Mouse (Mus musculus) heart, embryonic 13.5 days (tissue): ENCODE results near the gene 1700012B09Rik. TPM values are rescaled to one million over a fixed set of nuclear protein-coding genes. Genes with fewer than 3 reads are reported as not detected.
A peak's percentile ranks its signal among the peaks of the same experiment; 100 is the strongest.

Experiments used
- ATAC-seq: fragments of 200-750 bp; cut with Nextera tagmentation; 2 replicates; pipeline ENCODE4 v1.8.0; 2017; ENCODE audit warnings: moderate TSS enrichment; ENCODE audit not compliant: insufficient number of reproducible peaks, low FRiP score, low TSS enrichment; ENCODE audit errors: extremely low read depth
- H3K27ac ChIP-seq: fragments of 300-500 bp; sonication (generic); replicated peaks from 2 replicates; pipeline ENCODE4 v1.5.1; 2015; ENCODE audit warnings: moderate library complexity, mild to moderate bottlenecking, inconsistent platforms
- H3K27me3 ChIP-seq: fragments of 300-500 bp; sonication (generic); replicated peaks from 2 replicates; pipeline ENCODE4 v1.6.1; 2015; ENCODE audit warnings: mild to moderate bottlenecking, inconsistent platforms
- H3K36me3 ChIP-seq: fragments of 300-500 bp; sonication (generic); 2 replicates; pipeline ENCODE4 v1.6.1; 2015; ENCODE audit warnings: mild to moderate bottlenecking, inconsistent platforms
- H3K4me1 ChIP-seq: fragments of 300-500 bp; sonication (generic); 2 replicates; pipeline ENCODE4 v1.6.1; 2015; ENCODE audit warnings: inconsistent platforms
- H3K4me2 ChIP-seq: fragments of 300-500 bp; sonication (generic); 2 replicates; pipeline ENCODE4 v1.6.1; 2015; ENCODE audit warnings: inconsistent platforms, mild to moderate bottlenecking, moderate library complexity
- H3K4me3 ChIP-seq: fragments of 300-500 bp; sonication (generic); 2 replicates; pipeline ENCODE4 v1.5.1; 2015; ENCODE audit warnings: moderate library complexity, mild to moderate bottlenecking, inconsistent platforms
- H3K9ac ChIP-seq: fragments of 300-500 bp; sonication (generic); 2 replicates; pipeline ENCODE4 v1.6.1; 2015; ENCODE audit warnings: inconsistent platforms, mild to moderate bottlenecking, moderate library complexity
- H3K9me3 ChIP-seq: fragments of 300-500 bp; sonication (generic); 2 replicates; pipeline ENCODE4 v1.6.1; 2016; ENCODE audit warnings: inconsistent platforms
- WGBS: fragments of 180-500 bp; shearing (Covaris S2); methylation state at CpG from one replicate; pipeline ENCODE4 v1.1.7; 2015; ENCODE audit warnings: mixed read lengths; 5-methylcytosine and 5-hydroxymethylcytosine counted together
- polyA plus RNA-seq: library from polyadenylated mRNA; unstranded; fragments of >200 nt; fragmentation: Nextera tagmentation; extraction: Ambion mirVana; gene quantifications from 2 replicates; pipeline ENCODE4 v1.2.1, GENCODE M21; 2015

The 1700012B09Rik gene
- polyA plus RNA-seq: not detected in 2 replicates

DNA sequence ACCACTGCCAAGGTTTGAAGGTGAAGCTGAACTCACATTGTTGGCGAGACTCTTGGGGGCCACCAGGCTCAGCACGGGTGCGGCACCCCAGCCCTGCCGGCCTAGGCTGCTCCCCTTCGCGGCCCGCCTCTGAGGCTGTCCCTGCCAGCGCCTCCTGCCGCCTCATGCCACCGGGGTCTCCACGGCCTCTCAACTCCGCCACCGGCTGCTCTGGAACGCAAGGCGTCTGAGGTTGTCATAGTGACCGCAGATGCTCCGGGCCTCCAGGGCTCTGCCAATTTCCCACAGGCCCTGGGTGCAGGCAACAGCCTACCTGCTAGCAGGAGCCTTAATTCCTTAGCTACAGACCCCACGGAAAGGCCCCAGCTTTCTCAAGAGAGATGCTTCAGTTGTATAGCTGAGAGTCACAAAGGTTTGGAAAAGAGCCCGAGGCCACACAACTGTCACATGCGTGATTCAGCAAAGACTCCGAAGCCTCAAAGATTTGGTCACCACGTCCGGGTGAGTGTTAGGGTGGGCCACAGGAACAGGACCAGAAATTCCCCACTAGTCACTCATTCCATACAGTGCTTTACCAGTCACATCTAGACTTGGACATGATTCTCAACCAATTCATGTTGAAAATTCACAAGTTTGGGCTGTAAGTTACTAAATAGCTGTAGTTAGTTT is at the start of gene 1700012B09Rik:
Gene 1700012B09Rik, minus strand, starts transcription at position 228 of the 669 bp plus-strand sequence.
- Histone ChIP-seq H3K9me3 (no peaks in the 10 kb centered on the region), H3K9ac (0 out of 2 replicates have a peak within 1 kb of the TSS, but pooled peaks have one; percentile 44), H3K27me3 (peaks cover 68% of the 10 kb centered on the region), H3K4me3 (peak within 1 kb of the TSS; percentile 12; the same call in 1 of the 2 replicates), H3K36me3 (no peaks in the 10 kb centered on the region), H3K4me1 (peaks cover 6% of the 10 kb centered on the region), H3K27ac (no peak within 1 kb of the TSS), H3K4me2 (peak within 1 kb of the TSS; percentile 52)
- no peak for ATAC-seq
- 20% methylated on average over 23 of the region's 23 CpGs for WGBS

DNA sequence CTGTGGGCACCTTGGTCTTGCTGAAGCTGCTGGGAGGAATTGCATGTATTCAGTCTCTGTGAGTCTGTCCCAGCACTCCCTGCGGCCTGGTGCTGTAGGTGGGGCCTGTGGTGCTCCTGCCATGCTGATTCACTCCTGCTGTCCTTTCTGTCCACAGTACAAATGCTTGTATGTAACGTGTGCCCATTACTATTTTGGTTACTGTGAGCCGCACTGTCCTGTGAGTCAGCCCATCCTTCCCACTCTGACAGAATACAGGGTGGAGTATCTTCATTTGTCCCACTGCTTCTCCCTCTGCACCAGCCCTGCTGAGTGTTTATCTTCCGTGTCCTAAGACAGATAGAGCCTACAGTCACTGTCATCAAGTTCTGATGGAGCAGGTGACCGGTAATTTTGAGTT is 39.3 kb upstream of the 1700012B09Rik start:
- Histone ChIP-seq H3K36me3 (peaks cover 85% of the 10 kb centered on the region), H3K9ac (no peak overlapping the region)
- WGBS: 87% methylated on average over 5 of the region's 5 CpGs

DNA sequence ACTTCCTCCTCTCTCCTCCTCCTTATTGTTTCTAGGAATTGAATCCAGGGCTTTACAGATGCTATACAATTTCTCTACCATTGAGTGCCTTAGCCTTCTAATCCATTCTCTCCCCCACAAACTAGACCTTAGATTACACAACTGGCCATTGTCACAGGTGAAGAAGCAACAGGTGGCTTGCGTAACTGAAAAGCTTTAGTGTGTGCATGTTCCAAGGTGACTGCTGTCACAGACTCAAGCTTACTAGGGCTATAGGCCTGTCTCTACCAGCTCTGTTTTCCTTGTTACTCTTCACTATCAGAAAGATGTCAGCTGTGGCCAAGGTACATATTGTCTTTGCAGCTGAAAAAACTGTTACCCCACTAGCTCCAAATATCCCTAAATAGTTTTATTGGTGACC is 36.0 kb upstream of the 1700012B09Rik start:
- no peak overlapping the region for H3K4me3 ChIP-seq
- H3K4me1 ChIP-seq: no peaks in the 10 kb centered on the region
- peaks cover 88% of the 10 kb centered on the region for H3K36me3 ChIP-seq
- H3K9ac ChIP-seq: no peak overlapping the region
- no peak overlapping the region for H3K27ac ChIP-seq
- 86% methylated on average over 1 of the region's 1 CpGs for WGBS
- no peak for ATAC-seq
- H3K9me3 ChIP-seq: no peaks in the 10 kb centered on the region
- H3K4me2 ChIP-seq: no peak overlapping the region
- H3K27me3 ChIP-seq: no peaks in the 10 kb centered on the region

More for the DNA sequence above, 39.3 kb upstream of the 1700012B09Rik start:
- Histone ChIP-seq H3K27me3 (no peaks in the 10 kb centered on the region), H3K4me1 (no peaks in the 10 kb centered on the region), H3K9me3 (no peaks in the 10 kb centered on the region), H3K4me2 (no peak overlapping the region), H3K4me3 (no peak overlapping the region), H3K27ac (no peak overlapping the region)
- no peak for ATAC-seq

DNA sequence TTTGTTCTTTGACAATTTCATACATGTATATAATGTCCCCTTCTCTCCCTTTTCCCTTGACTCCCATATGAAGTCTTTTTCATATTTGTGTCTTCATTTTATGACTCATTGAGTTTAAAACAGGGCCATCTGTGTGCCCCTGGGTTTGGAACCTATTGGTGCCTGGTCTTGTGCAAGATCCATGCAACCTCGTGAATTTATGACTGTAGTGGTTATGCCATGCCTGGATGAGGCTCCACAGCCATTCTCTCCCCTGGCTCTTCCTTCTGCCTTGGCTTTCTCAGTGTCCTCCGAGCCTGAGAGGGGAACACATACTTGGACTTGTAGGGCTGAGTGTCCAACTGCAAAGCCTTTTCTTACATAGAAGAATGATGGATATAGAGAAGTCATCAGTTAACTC is 34.9 kb upstream of the 1700012B09Rik start:
- H3K4me2 ChIP-seq: no peak overlapping the region
- no peaks in the 10 kb centered on the region for H3K4me1 ChIP-seq
- no peaks in the 10 kb centered on the region for H3K27me3 ChIP-seq
- no peak overlapping the region for H3K9ac ChIP-seq
- no peak overlapping the region for H3K4me3 ChIP-seq
- ATAC-seq: no peak
- WGBS: 81% methylated on average over 2 of the region's 2 CpGs
- H3K36me3 ChIP-seq: peaks cover 89% of the 10 kb centered on the region
- no peaks in the 10 kb centered on the region for H3K9me3 ChIP-seq
- no peak overlapping the region for H3K27ac ChIP-seq

DNA sequence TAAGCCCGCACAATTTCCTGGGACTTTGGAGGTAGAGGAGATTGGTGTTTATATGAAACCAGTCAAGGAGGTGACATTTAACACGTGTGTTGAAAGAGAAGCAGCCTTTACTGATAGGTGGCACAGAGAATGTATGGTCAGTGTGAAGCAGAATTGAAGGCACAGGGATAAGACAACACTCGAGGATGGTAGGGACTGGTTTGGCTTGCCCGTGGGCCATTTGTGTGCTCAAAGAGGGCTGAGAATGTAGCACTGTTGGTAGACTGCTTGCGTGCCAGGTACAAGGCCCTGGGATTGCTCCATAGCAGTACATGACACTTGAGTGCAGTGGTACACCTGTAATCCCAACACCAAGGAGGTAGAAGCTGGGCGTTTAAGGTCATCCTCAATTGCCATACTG is 16.5 kb upstream of the 1700012B09Rik start:
- peaks cover 10% of the 10 kb centered on the region for H3K4me1 ChIP-seq
- H3K4me2 ChIP-seq: no peak overlapping the region
- no peaks in the 10 kb centered on the region for H3K27me3 ChIP-seq
- 83% methylated on average over 6 of the region's 6 CpGs for WGBS
- no peak overlapping the region for H3K27ac ChIP-seq
- no peak overlapping the region for H3K4me3 ChIP-seq
- H3K9ac ChIP-seq: no peak overlapping the region
- ATAC-seq: no peak
- H3K36me3 ChIP-seq: peaks cover 61% of the 10 kb centered on the region
- H3K9me3 ChIP-seq: no peaks in the 10 kb centered on the region

DNA sequence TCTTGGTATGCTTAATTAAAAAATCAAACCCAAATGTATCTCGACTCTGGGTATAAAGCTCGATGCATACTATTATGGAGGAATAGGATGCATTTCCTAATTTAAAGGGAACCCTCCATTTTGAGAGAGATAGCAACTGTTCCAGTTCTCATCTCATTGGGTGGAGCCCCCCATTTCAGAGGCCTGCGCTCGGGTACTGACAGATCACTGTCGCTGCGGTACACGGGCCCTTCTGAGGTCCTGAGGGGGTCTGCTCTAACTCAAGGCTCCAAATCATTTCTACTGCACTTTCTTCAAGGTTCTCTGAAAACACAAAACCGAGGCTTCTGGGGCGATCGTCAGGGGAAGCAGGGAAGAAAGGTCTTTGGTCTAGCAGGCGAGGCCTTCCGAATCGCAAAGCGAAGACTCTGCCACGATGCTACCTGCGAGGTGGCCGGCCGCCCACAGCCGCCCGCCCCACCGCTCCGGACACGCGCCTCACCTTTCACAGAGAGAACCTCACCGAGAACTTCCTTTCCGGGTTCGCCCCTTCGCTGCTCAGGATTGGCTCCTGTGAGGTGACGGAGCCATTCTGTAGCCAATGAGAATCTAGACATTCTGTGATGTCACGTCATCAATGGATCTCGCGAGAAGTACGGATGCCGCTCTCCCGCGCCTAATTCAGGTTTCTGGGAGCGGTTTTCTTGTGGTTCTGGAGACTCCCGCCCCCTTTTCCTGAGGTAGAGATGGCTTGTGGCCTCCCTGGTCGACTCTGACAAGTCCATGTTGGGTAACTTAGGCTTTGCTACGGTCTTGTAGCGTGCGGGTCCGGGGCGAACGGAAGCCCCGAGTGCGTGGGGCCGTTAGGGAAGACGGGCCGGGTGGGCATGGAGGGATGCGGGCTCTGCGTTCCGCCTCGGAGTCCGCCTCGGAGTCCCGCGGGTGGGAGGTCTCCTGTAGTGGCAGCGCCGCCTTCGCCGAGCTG is 13.5 kb upstream of the 1700012B09Rik start, which contains the start of the genes Mre11a and Ankrd49:
Gene Mre11a, plus strand, starts transcription at position 616 of the 964 bp plus-strand sequence.
Gene Ankrd49, minus strand, starts transcription at position 818 of the 964 bp plus-strand sequence.
- no peaks in the 10 kb centered on the region for H3K27me3 ChIP-seq
- peak; percentile 93 for ATAC-seq
- peaks cover 10% of the 10 kb centered on the region for H3K4me1 ChIP-seq
- peak within 1 kb of the TSS; percentile 93 for H3K9ac ChIP-seq
- peak within 1 kb of the TSS; percentile 94 for H3K27ac ChIP-seq
- no peaks in the 10 kb centered on the region for H3K9me3 ChIP-seq
- peak within 1 kb of the TSS; percentile 77 for H3K4me3 ChIP-seq
- H3K4me2 ChIP-seq: peak within 1 kb of the TSS; percentile 87
- peaks cover 60% of the 10 kb centered on the region for H3K36me3 ChIP-seq
- WGBS: under 1% methylated on average over 62 of the region's 62 CpGs

DNA sequence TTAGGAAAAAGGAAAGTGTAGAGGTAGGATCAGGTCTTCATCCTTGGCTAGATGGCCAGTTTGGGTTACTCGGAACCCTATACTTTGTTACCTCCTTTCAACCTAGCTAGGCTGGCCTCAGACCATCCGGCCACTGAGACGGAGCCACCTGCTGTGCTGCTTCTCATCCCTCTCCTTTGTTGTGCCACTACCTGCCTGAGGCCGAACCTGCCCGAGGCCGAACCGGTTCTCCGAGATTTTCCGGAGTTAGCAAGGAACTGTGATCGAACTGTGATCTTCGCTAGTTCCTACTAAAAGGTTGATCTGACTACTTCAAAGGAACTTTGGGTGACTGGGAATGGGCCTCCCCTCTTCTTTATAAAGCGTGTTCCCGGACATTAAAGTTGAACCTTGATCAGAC is 7.5 kb upstream of the 1700012B09Rik start:
- H3K4me2 ChIP-seq: no peak overlapping the region
- no peak for ATAC-seq
- no peak overlapping the region for H3K4me3 ChIP-seq
- peaks cover under 1% of the 10 kb centered on the region; the same call in 1 of the 2 replicates for H3K27me3 ChIP-seq
- no peak overlapping the region for H3K27ac ChIP-seq
- WGBS: 36% methylated on average over 13 of the region's 13 CpGs
- H3K4me1 ChIP-seq: no peaks in the 10 kb centered on the region
- H3K36me3 ChIP-seq: peaks cover 31% of the 10 kb centered on the region
- H3K9ac ChIP-seq: no peak overlapping the region
- H3K9me3 ChIP-seq: no peaks in the 10 kb centered on the region

DNA sequence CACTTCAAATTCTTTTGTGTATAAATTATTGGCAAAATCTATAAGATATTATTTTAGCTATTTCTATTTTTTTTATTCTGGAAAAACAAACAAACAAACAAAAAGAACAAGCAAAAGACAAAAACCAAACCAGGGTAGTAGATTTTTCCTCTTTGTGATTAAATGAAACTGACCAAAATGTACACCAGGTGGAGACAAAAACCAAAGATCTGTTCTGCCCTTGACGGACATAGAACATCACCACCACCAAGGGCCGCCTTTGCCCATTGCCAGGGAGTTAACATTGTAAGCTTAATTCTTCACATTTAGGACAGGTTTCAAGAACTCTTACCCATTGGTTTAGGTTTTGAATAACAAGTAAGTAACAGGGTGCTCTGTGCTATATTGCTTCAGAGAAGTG is 3.0 kb upstream of the 1700012B09Rik start:
- ATAC-seq: no peak
- no peak overlapping the region for H3K27ac ChIP-seq
- H3K36me3 ChIP-seq: no peaks in the 10 kb centered on the region
- no peak overlapping the region for H3K4me2 ChIP-seq
- H3K4me1 ChIP-seq: peaks cover 6% of the 10 kb centered on the region
- H3K27me3 ChIP-seq: peaks cover 39% of the 10 kb centered on the region
- WGBS: 34% methylated on average over 2 of the region's 2 CpGs
- H3K9ac ChIP-seq: no peak overlapping the region
- H3K4me3 ChIP-seq: no peak overlapping the region
- no peaks in the 10 kb centered on the region for H3K9me3 ChIP-seq

DNA sequence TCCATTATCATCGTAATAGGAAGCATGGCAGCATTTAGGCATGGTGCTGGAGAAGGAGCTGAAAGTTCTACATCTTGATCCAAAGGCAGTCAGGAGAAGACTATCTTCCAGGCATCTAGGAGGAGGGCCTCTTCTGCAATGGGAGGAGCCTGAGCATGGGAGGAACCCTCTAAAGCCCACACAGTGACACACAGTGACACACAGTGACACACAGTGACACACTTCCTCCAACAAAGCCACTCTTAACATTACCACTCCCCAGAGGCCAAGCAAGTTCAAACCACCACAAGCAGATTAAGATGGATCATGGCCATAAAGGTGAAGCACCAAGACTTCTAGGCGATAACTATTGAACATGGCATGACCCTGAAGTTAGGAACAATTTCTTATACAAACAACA is 1.2 kb upstream of the 1700012B09Rik start:
- Histone ChIP-seq H3K4me2 (no peak overlapping the region), H3K9ac (no peak overlapping the region), H3K4me1 (peaks cover 6% of the 10 kb centered on the region), H3K9me3 (no peaks in the 10 kb centered on the region), H3K4me3 (no peak overlapping the region), H3K36me3 (no peaks in the 10 kb centered on the region), H3K27ac (no peak overlapping the region), H3K27me3 (peaks cover 56% of the 10 kb centered on the region)
- 84% methylated on average over 2 of the region's 2 CpGs for WGBS
- no peak for ATAC-seq

DNA sequence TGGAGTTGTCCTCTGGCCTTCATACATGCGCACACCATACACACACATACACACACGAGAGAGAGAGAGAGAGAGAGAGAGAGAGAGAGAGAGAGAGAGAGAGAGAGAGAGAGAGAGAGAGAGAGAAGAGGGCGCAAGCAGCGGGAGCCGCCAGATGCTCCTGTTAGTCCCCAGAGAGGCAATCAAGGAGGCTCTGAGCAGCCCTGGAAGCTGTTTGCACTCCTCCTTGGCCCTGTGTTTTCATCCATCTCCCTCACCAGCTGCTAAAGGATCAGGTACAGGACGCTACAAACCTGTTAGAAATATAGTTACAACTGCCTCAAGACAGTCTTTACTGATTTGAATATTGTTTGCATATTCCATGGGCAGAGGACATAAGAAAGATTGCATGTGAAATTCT is 1.0 kb downstream of the 1700012B09Rik start:
- H3K4me2 ChIP-seq: no peak overlapping the region
- 55% methylated on average over 5 of the region's 6 CpGs for WGBS
- peaks cover 72% of the 10 kb centered on the region for H3K27me3 ChIP-seq

DNA sequence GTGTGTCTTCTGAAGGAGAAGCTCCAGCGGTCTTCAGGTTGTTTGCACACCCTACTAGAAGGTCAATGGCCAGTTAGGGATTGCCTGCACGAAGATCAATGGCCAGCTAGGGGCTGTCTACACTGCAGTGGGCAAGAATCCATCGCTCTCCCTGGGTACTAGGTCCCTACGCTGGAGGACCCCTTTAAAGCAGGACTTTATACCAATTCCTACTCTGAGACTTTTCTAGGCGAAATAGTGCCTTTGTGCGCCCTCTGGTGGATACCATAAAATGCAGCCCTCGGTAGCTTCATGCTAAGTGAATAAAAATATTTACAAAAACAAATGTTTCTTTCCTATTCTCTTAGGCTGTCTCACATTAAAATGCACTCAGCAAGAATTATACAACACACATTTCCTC is 6.1 kb downstream of the 1700012B09Rik start:
- no peaks in the 10 kb centered on the region for H3K9me3 ChIP-seq
- H3K4me1 ChIP-seq: no peaks in the 10 kb centered on the region
- H3K36me3 ChIP-seq: no peaks in the 10 kb centered on the region
- 24% methylated on average over 7 of the region's 7 CpGs for WGBS
- no peak overlapping the region for H3K4me2 ChIP-seq
- no peak overlapping the region for H3K4me3 ChIP-seq
- ATAC-seq: no peak
- H3K27ac ChIP-seq: no peak overlapping the region
- H3K9ac ChIP-seq: no peak overlapping the region
- H3K27me3 ChIP-seq: peaks cover 55% of the 10 kb centered on the region

More for the DNA sequence above, 1.0 kb downstream of the 1700012B09Rik start:
- Histone ChIP-seq H3K36me3 (no peaks in the 10 kb centered on the region), H3K4me1 (peaks cover 6% of the 10 kb centered on the region), H3K9ac (no peak overlapping the region), H3K9me3 (no peaks in the 10 kb centered on the region), H3K27ac (no peak overlapping the region), H3K4me3 (no peak overlapping the region)
- ATAC-seq: no peak
